Mouse (Mus musculus) heart, postnatal 0 days (tissue): Measurements from ENCODE around the gene Plppr1.

Source experiments
- CTCF ChIP-seq: IDR thresholded peaks from 2 replicates; pipeline ENCODE4 v1.5.1; 2016; ENCODE audit warnings: antibody characterized with exemption, control low read depth, low read depth
- EP300 ChIP-seq: IDR thresholded peaks from 2 replicates; pipeline ENCODE4 v1.6.1; 2016; ENCODE audit warnings: antibody characterized with exemption, low read depth

- no peak for TF ChIP-seq CTCF
- TF ChIP-seq EP300: no peak
Measured at GRCm38 (mm10) chr4:49104860-49105259, 45.8 kb downstream of the Plppr1 start.
